8 mouse cellular contexts compared by ENCODE assay signal in the genomic region with DNA sequence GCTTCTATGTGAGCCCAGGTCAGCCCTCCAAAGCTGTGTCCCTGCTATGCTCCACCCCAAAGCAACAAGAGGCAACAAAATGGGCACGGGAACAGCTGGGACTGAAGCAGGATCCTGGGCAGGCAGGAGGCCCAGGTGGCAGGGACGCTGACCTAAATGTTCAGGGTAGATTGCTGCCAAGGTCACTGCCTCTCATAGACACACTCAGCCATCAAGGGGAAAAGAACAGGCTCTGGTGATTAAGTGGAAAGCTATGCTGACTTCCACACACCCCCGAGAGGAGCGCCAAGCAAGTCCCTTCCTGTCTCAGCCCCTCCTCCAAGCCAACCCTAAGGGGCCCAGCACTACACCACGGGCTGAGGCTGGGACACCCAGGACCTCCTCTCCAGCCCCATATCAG.
A peak's percentile ranks its signal among the peaks of the same experiment; 100 is the strongest.
DNase-seq lines count a peak whose midpoint lies in the region; ATAC-seq lines count a peak whose summit lies in the region.
"Had no signal": no experiment of that assay in that cellular context is flagged by ENCODE, and none has a peak within 500 bp of the region (broad histone marks: within the 10 kb centered on the region; RNA-seq: fewer than 3 reads in every experiment).

No protein-coding gene starts in this region.

- H3K4me1 ChIP-seq in embryonic facial prominence, embryonic 10.5 days: peaks cover 37% of the 10 kb centered on the region
- H3K4me1 ChIP-seq in liver, embryonic 12.5 days: peaks cover 34% of the 10 kb centered on the region
- H3K4me1 ChIP-seq: midbrain, embryonic 12.5 days had no signal

- peaks cover 24% of the 10 kb centered on the region for H3K36me3 ChIP-seq in embryonic facial prominence, embryonic 10.5 days (replicated peaks)
- no peaks in the 10 kb centered on the region for H3K36me3 ChIP-seq in liver, embryonic 12.5 days
- H3K36me3 ChIP-seq: midbrain, embryonic 12.5 days had no signal

- WGBS in embryonic facial prominence, embryonic 10.5 days: 61% methylated on average over 5 of the region's 5 CpGs
- WGBS in liver, embryonic 12.5 days (ENCODE audit: insufficient replicate concordance): 22% methylated on average over 5 of the region's 5 CpGs

- peak overlapping the region; percentile 59 for H3K27ac ChIP-seq in embryonic facial prominence, embryonic 10.5 days (replicated peaks)
- peak overlapping the region; percentile 3; the same call in 1 of the 2 replicates for H3K27ac ChIP-seq in liver, embryonic 12.5 days
- H3K27ac ChIP-seq: midbrain, embryonic 12.5 days had no signal

- peak; percentile 88 for DNase-seq in adrenal gland, adult 8-10 months
- no peak for DNase-seq in embryonic facial prominence, embryonic 10.5 days (ENCODE audit: low spot score)
- DNase-seq in heart, postnatal 4 days: peak; percentile 76
- no peak for DNase-seq in neural tube, embryonic 10.5 days (ENCODE audit: extremely low spot score, low spot score)
- no peak for DNase-seq in embryo, embryonic 11 days
- DNase-seq in thymus, postnatal 0 days (ENCODE audit: low spot score): no peak

- H3K27me3 ChIP-seq in embryonic facial prominence, embryonic 10.5 days (replicated peaks; ENCODE audit: low read depth, poor library complexity, severe bottlenecking): no peaks in the 10 kb centered on the region
- no peaks in the 10 kb centered on the region for H3K27me3 ChIP-seq in liver, embryonic 12.5 days (replicated peaks)
- H3K27me3 ChIP-seq: midbrain, embryonic 12.5 days had no signal

- H3K4me2 ChIP-seq in liver, embryonic 12.5 days: no peak overlapping the region; the same call in 1 of the 2 replicates
- H3K4me2 ChIP-seq: midbrain, embryonic 12.5 days had no signal

- H3K9ac ChIP-seq in liver, embryonic 12.5 days: no peak overlapping the region
- H3K9ac ChIP-seq: midbrain, embryonic 12.5 days had no signal

- H3K4me3 ChIP-seq in embryonic facial prominence, embryonic 10.5 days: no peak overlapping the region
- H3K4me3 ChIP-seq in liver, embryonic 12.5 days: no peak overlapping the region
- H3K4me3 ChIP-seq: midbrain, embryonic 12.5 days had no signal

- H3K9me3 ChIP-seq in embryonic facial prominence, embryonic 10.5 days: 0 out of 2 replicates have a peak, but pooled peaks cover 8% of the 10 kb centered on the region
- H3K9me3 ChIP-seq in liver, embryonic 12.5 days (replicated peaks): 0 out of 2 replicates have a peak, but pooled peaks cover 3% of the 10 kb centered on the region

- peak; percentile 36; the same call in 1 of the 2 replicates for ATAC-seq in liver, embryonic 12.5 days

Comparison
In these comparisons a context has a peak if more than half of its experiments do, and no peak if none do; other contexts are left out.
1. DNase-seq: peak in adrenal gland, adult 8-10 months (single experiment) and heart, postnatal 4 days (single experiment); none in embryonic facial prominence, embryonic 10.5 days (single experiment), neural tube, embryonic 10.5 days (single experiment), embryo, embryonic 11 days (single experiment) and thymus, postnatal 0 days (single experiment).